Mouse (Mus musculus): ENCODE data around the gene Stil.

GRCm38 (mm10) chr4:115038242-115038641 is 38.3 kb downstream of the Stil start:
- TF ChIP-seq CTCF (IDR thresholded peaks at IDR 0.05; ENCODE audit: control insufficient read depth, insufficient read depth, insufficient read length), result peak; percentile 22
- no peak for TF ChIP-seq MAX (IDR thresholded peaks at IDR 0.05)
- TF ChIP-seq MYOG (IDR thresholded peaks at IDR 0.05; ENCODE audit: control insufficient read depth, extremely low read depth, insufficient read length), result no peak
- no peak for TF ChIP-seq FOSL1 (IDR thresholded peaks at IDR 0.05; ENCODE audit: insufficient read depth, low read length, poor library complexity, severe bottlenecking)
- TF ChIP-seq MYOD1 (IDR thresholded peaks at IDR 0.05; ENCODE audit: control insufficient read depth, insufficient read length, low read depth), result no peak
- TF ChIP-seq CEBPB (IDR thresholded peaks at IDR 0.05; ENCODE audit: low read depth), result no peak
- no peak for TF ChIP-seq USF1 (IDR thresholded peaks at IDR 0.05; ENCODE audit: low read depth)
